Mouse (Mus musculus) kidney, postnatal 0 days (tissue): ENCODE results near the gene Dnajc28. TPM values are rescaled to one million over a fixed set of nuclear protein-coding genes. Genes with fewer than 3 reads are reported as not detected.

ENCODE experiments used
- ATAC-seq: fragments of 200-750 bp; cut with Nextera tagmentation; replicated peaks from 2 replicates; pipeline ENCODE4 v1.8.0; 2017; ENCODE audit warnings: low read depth, moderate number of reproducible peaks, moderate TSS enrichment, moderate library complexity; ENCODE audit not compliant: low FRiP score
- DNase-seq: peaks from one replicate; pipeline ENCODE4 v3.0.0-alpha.2; 2016; ENCODE audit warnings: low spot score
- H3K27ac ChIP-seq: fragments of 300-500 bp; sonication (generic); 2 replicates; pipeline ENCODE4 v1.5.1; 2014; ENCODE audit warnings: mild to moderate bottlenecking
- H3K27me3 ChIP-seq: fragments of 300-500 bp; sonication (generic); 2 replicates; pipeline ENCODE4 v1.6.1; 2014; ENCODE audit warnings: low read length, mixed read lengths; ENCODE audit not compliant: insufficient read depth
- H3K36me3 ChIP-seq: fragments of 300-500 bp; sonication (generic); 2 replicates; pipeline ENCODE4 v1.6.1; 2014; ENCODE audit warnings: low read length, mixed read lengths; ENCODE audit not compliant: insufficient read depth
- H3K4me1 ChIP-seq: fragments of 300-500 bp; sonication (generic); replicated peaks from 2 replicates; pipeline ENCODE4 v1.6.1; 2014; ENCODE audit warnings: antibody characterized with exemption, low read length, mixed read lengths; ENCODE audit not compliant: insufficient read depth
- H3K4me2 ChIP-seq: fragments of 300-500 bp; sonication (generic); 2 replicates; pipeline ENCODE4 v1.6.1; 2014; ENCODE audit warnings: mild to moderate bottlenecking, low read length, moderate library complexity, mixed read lengths
- H3K4me3 ChIP-seq: fragments of 300-500 bp; sonication (generic); replicated peaks from 2 replicates; pipeline ENCODE4 v1.5.1; 2014; ENCODE audit warnings: low read depth, low read length
- H3K9ac ChIP-seq: fragments of 300-500 bp; sonication (generic); 2 replicates; pipeline ENCODE4 v1.6.1; 2014; ENCODE audit warnings: low read depth, low read length
- H3K9me3 ChIP-seq: fragments of 300-500 bp; sonication (generic); replicated peaks from 2 replicates; pipeline ENCODE4 v1.6.1; 2016; ENCODE audit warnings: low read length, inconsistent platforms, mixed read lengths
- CTCF ChIP-seq: IDR thresholded peaks from 2 replicates; pipeline ENCODE4 v1.5.1; 2016; ENCODE audit warnings: antibody characterized with exemption, low read depth, mild to moderate bottlenecking, moderate library complexity
- WGBS: fragments of 180-500 bp; shearing (Covaris S2); extraction: QIAGEN DNeasy Blood & Tissue Kit; methylation state at CpG from one replicate; pipeline ENCODE4 v1.1.7; 2014; 5-methylcytosine and 5-hydroxymethylcytosine counted together
- polyA plus RNA-seq: library from polyadenylated mRNA; unstranded; fragments of >200 nt; fragmentation: Nextera tagmentation; extraction: Ambion mirVana; gene quantifications from 2 replicates; pipeline ENCODE4 v1.2.1, GENCODE M21; 2015

Gene Dnajc28
- polyA plus RNA-seq, 1 experiment from 2014 or later: 4.4 TPM

DNA sequence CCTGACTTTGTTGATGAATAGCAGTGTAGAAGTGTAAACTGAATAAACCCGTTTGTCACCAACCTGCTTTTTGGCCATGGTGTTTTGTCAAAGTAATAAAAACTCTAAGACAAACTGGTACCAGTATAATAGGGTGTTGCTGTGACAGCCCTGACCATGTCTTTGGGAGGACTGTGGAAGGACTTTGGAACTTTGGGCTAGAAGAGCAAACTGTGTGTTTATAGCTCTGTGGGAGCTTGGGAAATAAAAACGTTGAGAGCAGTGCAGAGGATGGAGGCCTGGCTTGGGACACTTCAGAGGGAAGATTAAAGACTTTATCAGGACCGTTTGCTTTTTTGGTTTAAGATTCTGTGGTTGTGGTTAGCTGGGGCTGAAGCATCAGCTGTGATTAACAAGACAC, 47.7 kb downstream of the Dnajc28 start:
- H3K4me1 ChIP-seq: no peaks in the 10 kb centered on the region
- TF ChIP-seq CTCF: no peak
- H3K9ac ChIP-seq: no peak overlapping the region
- WGBS: 33% methylated on average over 3 of the region's 3 CpGs
- H3K4me3 ChIP-seq: no peak overlapping the region
- DNase-seq (no peak), ATAC-seq (no peak)
- H3K36me3 ChIP-seq: 0 out of 2 replicates have a peak, but pooled peaks cover 6% of the 10 kb centered on the region
- no peak overlapping the region for H3K4me2 ChIP-seq
- H3K27me3 ChIP-seq: no peaks in the 10 kb centered on the region
- no peaks in the 10 kb centered on the region for H3K9me3 ChIP-seq
- H3K27ac ChIP-seq: no peak overlapping the region

DNA sequence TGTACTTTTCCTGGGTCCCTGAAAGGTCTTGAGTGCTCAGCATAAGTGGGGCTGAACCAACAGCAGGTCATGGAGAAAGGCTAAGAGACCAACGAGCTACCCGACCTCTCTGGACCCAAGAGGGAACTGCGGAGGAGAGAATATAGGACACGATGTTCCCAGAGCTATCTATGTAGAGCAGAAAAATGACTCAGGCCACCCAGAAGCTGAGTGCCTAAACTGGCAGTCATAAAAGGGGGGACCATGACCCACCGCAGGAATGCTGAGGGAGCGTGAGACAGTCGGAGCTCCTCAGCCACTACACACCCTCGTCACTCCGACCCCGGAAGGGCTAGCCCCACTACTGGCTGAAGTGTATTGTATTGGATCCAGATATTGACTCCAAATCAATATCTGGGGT, 49.9 kb downstream of the Dnajc28 start:
- no peak for TF ChIP-seq CTCF
- DNase-seq (peak; percentile 61), ATAC-seq (0 out of 2 replicates have a peak, but pooled peaks have one; percentile 55)
- no peak overlapping the region for H3K4me2 ChIP-seq
- WGBS: 70% methylated on average over 10 of the region's 10 CpGs
- no peak overlapping the region for H3K27ac ChIP-seq
- H3K9me3 ChIP-seq: no peaks in the 10 kb centered on the region
- H3K4me3 ChIP-seq: no peak overlapping the region
- no peaks in the 10 kb centered on the region for H3K4me1 ChIP-seq
- H3K9ac ChIP-seq: no peak overlapping the region
- H3K27me3 ChIP-seq: no peaks in the 10 kb centered on the region
- no peaks in the 10 kb centered on the region for H3K36me3 ChIP-seq

DNA sequence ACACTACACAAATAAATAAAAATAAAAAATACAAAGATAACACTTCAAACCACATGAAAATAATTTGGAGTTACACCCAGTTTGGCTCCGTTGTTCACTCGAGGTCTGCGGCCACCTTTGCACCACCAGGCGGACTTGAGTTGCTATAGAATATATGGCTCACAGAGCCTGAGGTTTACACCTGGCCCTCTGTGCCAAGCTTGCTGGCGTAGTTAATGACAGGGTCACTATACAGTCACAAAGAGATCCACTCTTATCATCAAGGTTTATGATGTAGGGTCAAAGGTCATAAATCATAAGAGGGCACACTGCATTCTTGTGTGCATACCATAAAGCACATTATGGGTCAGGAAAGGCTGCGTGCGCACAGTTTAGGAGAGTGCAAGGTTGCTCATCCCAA, 52.8 kb downstream of the Dnajc28 start:
- no peak overlapping the region for H3K4me3 ChIP-seq
- TF ChIP-seq CTCF: no peak
- H3K36me3 ChIP-seq: peaks cover 19% of the 10 kb centered on the region
- no peaks in the 10 kb centered on the region for H3K27me3 ChIP-seq
- DNase-seq (no peak), ATAC-seq (no peak)
- no peak overlapping the region for H3K27ac ChIP-seq
- 75% methylated on average over 7 of the region's 7 CpGs for WGBS
- H3K9ac ChIP-seq: no peak overlapping the region
- no peak overlapping the region for H3K4me2 ChIP-seq
- no peaks in the 10 kb centered on the region for H3K9me3 ChIP-seq
- no peaks in the 10 kb centered on the region for H3K4me1 ChIP-seq

DNA sequence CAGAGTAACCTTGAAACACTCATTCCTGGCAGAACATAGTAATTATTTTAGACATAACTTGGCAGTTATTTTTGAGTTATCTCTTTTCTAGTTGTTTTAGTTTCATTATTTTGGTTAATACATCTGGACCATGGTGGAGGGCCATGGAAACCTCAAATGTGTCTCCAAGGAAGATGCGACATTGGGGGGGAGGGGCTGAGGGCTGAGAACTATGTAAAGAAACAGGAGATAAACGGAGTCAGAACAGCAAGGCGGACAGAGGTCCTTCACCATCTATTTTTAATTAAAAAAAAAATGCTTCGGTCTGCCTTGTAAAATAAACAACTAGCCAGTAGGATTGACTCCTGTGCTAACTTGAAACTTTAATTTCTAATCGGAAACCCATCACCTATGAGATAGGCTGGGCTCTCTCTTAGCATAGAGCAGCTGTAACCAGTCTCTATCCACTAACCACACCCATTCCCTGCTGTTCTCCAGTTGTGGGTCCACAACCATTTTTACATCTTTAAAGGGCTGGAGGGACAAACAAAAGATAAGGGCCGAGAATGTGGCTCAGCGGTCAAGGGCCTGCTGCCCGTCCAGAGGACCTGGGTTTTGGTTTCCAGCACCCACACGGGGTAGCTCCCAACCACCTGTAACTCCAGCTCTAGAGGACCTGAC, 53.4 kb downstream of the Dnajc28 start:
- no peak for ATAC-seq
- DNase-seq: no peak
- Histone ChIP-seq H3K9me3 (no peaks in the 10 kb centered on the region), H3K27ac (no peak overlapping the region), H3K4me3 (no peak overlapping the region), H3K36me3 (peaks cover 19% of the 10 kb centered on the region), H3K4me2 (no peak overlapping the region), H3K4me1 (no peaks in the 10 kb centered on the region), H3K27me3 (no peaks in the 10 kb centered on the region), H3K9ac (no peak overlapping the region)
- no peak for TF ChIP-seq CTCF
- 67% methylated on average over 9 of the region's 9 CpGs for WGBS

DNA sequence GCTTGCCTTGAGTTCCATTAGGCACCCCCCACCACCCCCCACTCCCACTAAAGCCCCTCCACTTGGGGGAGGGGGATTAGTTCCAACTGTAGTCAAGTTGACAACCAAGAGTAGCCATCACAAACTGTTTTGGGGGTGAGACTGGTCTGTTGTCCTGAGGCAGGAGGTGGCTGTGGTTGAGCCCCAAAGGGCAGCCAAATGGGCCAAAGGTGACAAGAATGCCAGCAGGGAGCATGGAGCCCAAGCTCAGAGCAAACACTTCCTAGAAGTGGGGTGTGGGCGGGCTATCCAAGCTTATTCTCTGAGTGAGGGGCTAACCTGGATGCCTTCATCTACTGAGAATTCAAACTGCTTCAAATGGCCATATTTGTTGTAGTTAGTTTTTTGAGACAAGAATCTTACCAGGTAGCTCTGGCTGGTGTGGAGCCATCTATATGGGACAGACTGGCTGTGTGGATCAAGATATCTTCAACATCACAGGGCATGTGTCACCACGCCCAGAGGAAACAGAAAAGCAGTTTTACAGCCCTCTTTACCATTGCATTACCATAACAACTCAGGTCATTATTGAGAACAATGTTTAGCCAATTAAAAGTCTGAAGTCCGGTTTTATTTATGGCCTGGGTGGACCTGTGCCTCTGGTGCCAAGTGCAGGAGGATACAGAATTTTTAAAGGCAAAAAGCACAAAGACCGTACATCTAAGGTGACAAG, 54.1 kb downstream of the Dnajc28 start:
- H3K27me3 ChIP-seq: no peaks in the 10 kb centered on the region
- no peaks in the 10 kb centered on the region for H3K9me3 ChIP-seq
- H3K4me1 ChIP-seq: no peaks in the 10 kb centered on the region
- ATAC-seq: no peak
- DNase-seq: no peak
- no peak for TF ChIP-seq CTCF
- H3K27ac ChIP-seq: no peak overlapping the region
- H3K4me3 ChIP-seq: no peak overlapping the region
- H3K36me3 ChIP-seq: peaks cover 22% of the 10 kb centered on the region
- no peak overlapping the region for H3K4me2 ChIP-seq
- no peak overlapping the region for H3K9ac ChIP-seq
- 58% methylated on average over 4 of the region's 4 CpGs for WGBS

Other genes starting within 250 kb of the Dnajc28 start
- 60.7 and 61.9 TPM in 2 replicates for gene Ifnar2, start 246.2 kb downstream of the Dnajc28 start, polyA plus RNA-seq
- gene Gm21970, start 227.3 kb downstream of the Dnajc28 start, polyA plus RNA-seq: 0.33 TPM in 1 of 2 replicates, not detected in the other
- gene Il10rb, start 212.9 kb downstream of the Dnajc28 start, polyA plus RNA-seq: 44.6 and 46.1 TPM in 2 replicates
- 33.5 and 37.1 TPM in 2 replicates for gene Ifnar1, start 133.8 kb downstream of the Dnajc28 start, polyA plus RNA-seq
- gene Ifngr2, start 72.0 kb downstream of the Dnajc28 start, polyA plus RNA-seq: 42.6 and 51.1 TPM in 2 replicates
- gene Tmem50b, start 21.2 kb downstream of the Dnajc28 start, polyA plus RNA-seq: 42.3 and 45.0 TPM in 2 replicates
- gene Gart, start 27.9 kb upstream of the Dnajc28 start, polyA plus RNA-seq: 68.5 and 71.0 TPM in 2 replicates
- 108 and 112 TPM in 2 replicates for gene Son, start 28.5 kb upstream of the Dnajc28 start, polyA plus RNA-seq
- 10.6 and 12.6 TPM in 2 replicates for gene Donson, start 69.7 kb upstream of the Dnajc28 start, polyA plus RNA-seq
- gene Cryzl1, start 109.9 kb upstream of the Dnajc28 start, polyA plus RNA-seq: 74.6 and 74.8 TPM in 2 replicates
- 14.4 and 15.7 TPM in 2 replicates for gene Itsn1, start 110.3 kb upstream of the Dnajc28 start, polyA plus RNA-seq